Mouse (Mus musculus): ENCODE results near the gene Aicda. TPM values are rescaled to one million over a fixed set of nuclear protein-coding genes. Genes with fewer than 3 reads are reported as not detected.

The Aicda gene
- total and polyA plus RNA-seq, 3 experiments: 0.03 TPM; not detected in 2

DNA sequence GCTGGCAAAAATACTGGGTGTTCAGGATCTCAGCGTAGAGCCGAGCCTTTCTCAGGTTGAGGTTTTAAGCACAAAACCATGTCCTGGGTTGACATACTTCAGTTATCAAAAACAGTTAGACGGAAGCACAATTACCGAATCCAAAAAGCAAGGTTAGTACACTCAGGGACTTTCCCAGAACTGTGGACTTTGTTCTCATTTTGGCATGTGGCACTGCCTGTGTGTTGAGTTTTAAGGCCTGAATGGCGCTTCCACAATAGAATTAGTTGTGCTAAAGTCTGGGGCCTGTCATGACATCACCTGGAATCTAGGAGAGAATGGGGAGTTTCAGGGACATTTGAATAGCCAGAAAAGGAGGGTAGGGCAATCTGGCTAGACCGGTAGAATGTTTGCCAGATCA lies 44.8 kb downstream of the Aicda start:
- H3K4me1 ChIP-seq (ENCODE audit: control insufficient read depth in 1 of 2, insufficient read depth in 2 of 2, low read length in 2 of 2): peaks cover 0 to 5% of the 10 kb centered on the region in 2 experiments; a peak in 2 of 4 replicates
- H3K27me3 ChIP-seq (ENCODE audit: control insufficient read depth in 1 of 2, insufficient read depth in 2 of 2, low read length in 2 of 2): no peaks in the 10 kb centered on the region
- no peak overlapping the region for H3K4me3 ChIP-seq (ENCODE audit: control insufficient read depth in 1 of 2, insufficient read depth in 1 of 2, low read depth in 2 of 2, low read length in 2 of 2)
- no peak for TF ChIP-seq TAL1 (IDR thresholded peaks at IDR 0.05; ENCODE audit: low read length)
- no peak for TF ChIP-seq NELFE (IDR thresholded peaks at IDR 0.05; ENCODE audit: low read depth, low read length)
- TF ChIP-seq BHLHE40 (IDR thresholded peaks at IDR 0.05; ENCODE audit: borderline replicate concordance, low read depth, low read length): no peak
- TF ChIP-seq EP300 (IDR thresholded peaks at IDR 0.05; ENCODE audit: low read depth in 1 of 2, low read length in 2 of 2): no peak
- TF ChIP-seq UBTF (IDR thresholded peaks at IDR 0.05; ENCODE audit: borderline replicate concordance, insufficient read depth, low read depth, low read length): no peak
- no peak for TF ChIP-seq MXI1 (IDR thresholded peaks at IDR 0.05; ENCODE audit: low read depth, low read length)
- no peak for TF ChIP-seq ETS1 (IDR thresholded peaks at IDR 0.05; ENCODE audit: low read depth, low read length)
- no peak for TF ChIP-seq CHD1 (IDR thresholded peaks at IDR 0.05; ENCODE audit: low read depth, low read length)
- TF ChIP-seq CTCF (IDR thresholded peaks at IDR 0.05 in 2 of 3, conservative IDR thresholded peaks at IDR 0.05 in 1 of 3; ENCODE audit: control insufficient read depth in 1 of 3, insufficient read depth in 1 of 3, low read depth in 2 of 3, low read length in 3 of 3, poor library complexity in 1 of 3, severe bottlenecking in 1 of 3): no peak
- TF ChIP-seq TCF12 (IDR thresholded peaks at IDR 0.05; ENCODE audit: low read depth, low read length): no peak
- no peak for TF ChIP-seq RAD21 (IDR thresholded peaks at IDR 0.05; ENCODE audit: low read depth, low read length)
- TF ChIP-seq CHD2 (IDR thresholded peaks at IDR 0.05; ENCODE audit: low read length): no peak
- no peak for TF ChIP-seq MEF2A (IDR thresholded peaks at IDR 0.05; ENCODE audit: extremely low read depth, insufficient replicate concordance, low read depth, low read length, poor library complexity, severe bottlenecking)
- no peak for TF ChIP-seq MYC (IDR thresholded peaks at IDR 0.05; ENCODE audit: low read depth, low read length)
- TF ChIP-seq JUND (IDR thresholded peaks at IDR 0.05; ENCODE audit: low read depth, low read length): no peak
- no peak for TF ChIP-seq HCFC1 (IDR thresholded peaks at IDR 0.05; ENCODE audit: low read depth, low read length)
- no peak for TF ChIP-seq POLR2AphosphoS5 (IDR thresholded peaks at IDR 0.05; ENCODE audit: borderline replicate concordance, low read depth, low read length)
- no peak for TF ChIP-seq POLR2A (IDR thresholded peaks at IDR 0.05; ENCODE audit: control insufficient read depth in 1 of 2, insufficient read depth in 1 of 2, low read depth in 1 of 2, low read length in 2 of 2, poor library complexity in 1 of 2)
- no peak for DNase-seq (ENCODE audit: low read depth, low spot score)
- no peak overlapping the region for H3K9ac ChIP-seq (ENCODE audit: control insufficient read depth, low read depth, low read length, poor library complexity, severe bottlenecking)
- no peak overlapping the region for H3K27ac ChIP-seq (ENCODE audit: control insufficient read depth, low read depth, low read length)
- H3K9me3 ChIP-seq (replicated peaks; ENCODE audit: insufficient read depth, low read length): no peaks in the 10 kb centered on the region
- no peaks in the 10 kb centered on the region; the same call in 1 of the 2 replicates for H3K79me2 ChIP-seq (ENCODE audit: control insufficient read depth, insufficient read depth, low read length, poor library complexity)
- peaks cover 2 to 4% of the 10 kb centered on the region in 2 experiments; a peak in 1 of 4 replicates for H3K36me3 ChIP-seq (ENCODE audit: control insufficient read depth in 1 of 2, insufficient read depth in 2 of 2, low read length in 2 of 2)

DNA sequence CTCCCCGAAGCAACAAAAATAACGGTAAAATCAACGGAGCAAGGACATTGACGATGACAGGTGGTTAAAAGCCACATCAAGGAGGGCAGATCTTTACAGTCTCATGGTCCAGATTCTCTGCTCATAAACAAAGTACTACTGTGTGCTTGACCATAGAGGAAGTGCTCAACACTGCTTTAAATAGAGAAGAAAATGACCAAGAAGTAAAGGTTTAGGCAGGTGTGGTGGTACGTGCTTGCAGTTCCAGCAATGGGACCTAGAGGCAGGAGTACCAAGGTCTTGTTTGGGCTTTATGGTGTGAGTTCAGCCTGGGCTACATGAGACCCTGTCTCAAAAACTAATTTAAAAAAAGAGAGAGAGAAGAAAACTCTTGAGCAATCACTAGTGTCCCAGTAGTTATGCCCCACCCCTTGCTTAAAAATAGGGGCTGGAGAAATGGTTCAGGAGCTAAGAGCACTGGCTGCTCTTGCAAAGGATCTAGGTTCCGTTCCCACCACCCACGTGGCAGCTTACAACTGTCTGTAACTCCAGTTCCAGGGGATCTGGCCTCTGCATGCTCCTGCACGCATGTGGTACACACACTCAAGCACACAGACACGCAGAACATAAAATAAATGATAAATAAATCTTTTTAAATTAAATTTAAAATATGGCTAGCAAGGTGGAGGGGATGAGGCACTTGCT lies 45.6 kb downstream of the Aicda start:
- TF ChIP-seq GATA1 (IDR thresholded peaks at IDR 0.05; ENCODE audit: low read depth, low read length): no peak
- TF ChIP-seq ELF1 (IDR thresholded peaks at IDR 0.05; ENCODE audit: low read depth, low read length): no peak
- TF ChIP-seq CTCF (IDR thresholded peaks at IDR 0.05 in 2 of 3, conservative IDR thresholded peaks at IDR 0.05 in 1 of 3; ENCODE audit: control insufficient read depth in 1 of 3, insufficient read depth in 1 of 3, low read depth in 2 of 3, low read length in 3 of 3, poor library complexity in 1 of 3, severe bottlenecking in 1 of 3): no peak
- no peak for TF ChIP-seq USF1 (IDR thresholded peaks at IDR 0.05; ENCODE audit: low read depth, low read length)
- no peak for TF ChIP-seq POLR2A (IDR thresholded peaks at IDR 0.05; ENCODE audit: control insufficient read depth in 1 of 2, insufficient read depth in 1 of 2, low read depth in 1 of 2, low read length in 2 of 2, poor library complexity in 1 of 2)
- no peak for TF ChIP-seq RAD21 (IDR thresholded peaks at IDR 0.05; ENCODE audit: low read depth, low read length)
- TF ChIP-seq ZC3H11A (IDR thresholded peaks at IDR 0.05; ENCODE audit: low read depth, low read length): no peak
- TF ChIP-seq TCF12 (IDR thresholded peaks at IDR 0.05; ENCODE audit: low read depth, low read length): no peak
- no peak for DNase-seq (ENCODE audit: low read depth, low spot score)
- peaks cover 2 to 6% of the 10 kb centered on the region in 2 experiments; a peak in 2 of 4 replicates for H3K36me3 ChIP-seq (ENCODE audit: control insufficient read depth in 1 of 2, insufficient read depth in 2 of 2, low read length in 2 of 2)
- H3K79me2 ChIP-seq (ENCODE audit: control insufficient read depth, insufficient read depth, low read length, poor library complexity): no peaks in the 10 kb centered on the region; the same call in 1 of the 2 replicates
- peaks cover 5% of the 10 kb centered on the region in 2 experiments; a peak in 2 of 4 replicates for H3K4me1 ChIP-seq (ENCODE audit: control insufficient read depth in 1 of 2, insufficient read depth in 2 of 2, low read length in 2 of 2)
- no peaks in the 10 kb centered on the region for H3K9me3 ChIP-seq (replicated peaks; ENCODE audit: insufficient read depth, low read length)
- no peak overlapping the region for H3K4me3 ChIP-seq (ENCODE audit: control insufficient read depth in 1 of 2, insufficient read depth in 1 of 2, low read depth in 2 of 2, low read length in 2 of 2)
- no peaks in the 10 kb centered on the region for H3K27me3 ChIP-seq (ENCODE audit: control insufficient read depth in 1 of 2, insufficient read depth in 2 of 2, low read length in 2 of 2)
- no peak overlapping the region for H3K27ac ChIP-seq (ENCODE audit: control insufficient read depth, low read depth, low read length)
- H3K9ac ChIP-seq (ENCODE audit: control insufficient read depth, low read depth, low read length, poor library complexity, severe bottlenecking): no peak overlapping the region
